Mouse (Mus musculus) small intestine, adult 2 months (tissue): ENCODE data around the gene Gdi1.

Experiments
- CTCF ChIP-seq: fragments of 200-500 bp; IDR thresholded peaks from 2 replicates; pipeline ENCODE4 v1.5.1; 2012; ENCODE audit warnings: low read depth, mild to moderate bottlenecking, control low read depth, inconsistent platforms, low read length, moderate library complexity, mixed read lengths; ENCODE audit not compliant: insufficient replicate concordance, insufficient read length; ENCODE audit errors: extremely low read depth
- POLR2A ChIP-seq: fragments of 200-500 bp; IDR thresholded peaks from 2 replicates; pipeline ENCODE4 v1.6.1; 2012; ENCODE audit warnings: low read depth, mild to moderate bottlenecking, control low read depth, inconsistent platforms, low read length, moderate library complexity

GRCm38 (mm10) chrX:74293431-74293830 lies 11.4 kb upstream of the Gdi1 start:
- TF ChIP-seq CTCF (no peak), POLR2A (no peak)
